Mouse (Mus musculus) gastrocnemius, postnatal 10 days (tissue): ENCODE measurements around the gene Ndufv2. TPM values are rescaled to one million over a fixed set of nuclear protein-coding genes. Genes with fewer than 3 reads are reported as not detected.
A peak's percentile ranks its signal among the peaks of the same experiment; 100 is the strongest.

Source experiments
- DNase-seq: peaks from one replicate; pipeline ENCODE4 v3.0.0; 2021; ENCODE audit warnings: mixed read lengths
- long read RNA-seq, 2 experiments: library from polyadenylated mRNA; stranded (forward); transcript quantifications; one replicate each; pipeline ENCODE4 v2.0.0; 2021
- total RNA-seq, 2 experiments: library from RNA; stranded (reverse); gene quantifications; 2 replicates each; pipeline ENCODE4 v1.2.3; 2021

Gene Ndufv2
- 100 to 1,000 TPM; 571 to 625 TPM for total RNA-seq
- long read RNA-seq, experiment 1, transcript Ndufv2-203 (8 exons, 1,697 nt): major isoform, 343 of 362 reads
- long read RNA-seq, experiment 1, partial matches to known transcripts: 5 of 362 reads
- long read RNA-seq, experiment 1, other reads (novel, unspliced or antisense): 14 of 362 reads
- long read RNA-seq, experiment 2, transcript Ndufv2-203 (8 exons, 1,697 nt): major isoform, 472 of 487 reads
- long read RNA-seq, experiment 2, partial matches to known transcripts: 5 of 487 reads
- long read RNA-seq, experiment 2, other reads (novel, unspliced or antisense): 10 of 487 reads

DNA sequence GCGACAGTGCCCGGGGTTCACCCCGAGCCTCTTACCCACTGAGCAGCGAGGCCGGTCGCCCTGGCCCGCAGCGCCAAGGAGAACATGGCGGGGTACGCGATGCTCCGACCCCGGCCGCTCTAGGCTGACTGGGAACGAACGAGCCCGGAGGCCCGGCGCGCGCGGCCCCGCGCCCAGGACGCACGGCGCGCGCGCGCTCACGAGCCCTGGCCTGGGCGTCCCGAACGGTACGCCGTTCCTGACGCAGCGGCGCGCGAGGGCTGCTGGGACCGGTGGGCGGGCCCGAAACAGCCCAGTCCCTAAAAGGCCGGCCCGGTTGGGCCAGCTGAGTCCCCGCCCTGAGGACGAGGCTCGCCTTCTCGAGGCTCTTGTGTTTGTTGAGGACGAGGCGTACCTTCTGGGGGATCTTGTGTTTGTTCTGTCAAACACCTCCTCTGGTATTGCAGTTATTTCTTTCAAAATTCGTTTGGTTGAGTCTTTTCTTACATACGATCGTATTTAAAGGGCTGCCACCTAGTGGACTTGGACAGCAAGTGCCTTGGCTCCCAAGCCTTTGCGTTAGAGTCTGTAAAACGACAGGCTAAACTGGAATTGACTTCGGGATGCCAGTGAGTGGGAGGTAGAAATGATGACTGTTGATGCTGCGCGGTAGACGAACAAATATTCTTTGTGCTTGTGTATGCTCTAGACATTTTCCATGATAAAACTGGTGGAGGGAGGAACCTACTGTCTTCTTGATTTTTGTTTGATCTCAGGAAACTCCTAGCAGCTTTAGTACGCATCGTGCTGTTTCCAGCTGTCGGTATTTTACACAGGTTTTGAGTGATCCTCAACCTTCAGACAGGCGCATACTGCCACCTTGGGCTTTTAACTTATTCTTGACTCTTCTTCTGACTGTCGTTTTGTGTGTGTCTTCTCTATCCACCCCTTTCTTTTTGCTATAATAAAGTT lies at the start of gene Ndufv2:
Gene Ndufv2, minus strand, starts transcription at position 180 of the 951 bp plus-strand sequence.
- DNase-seq: peak; percentile 93

DNA sequence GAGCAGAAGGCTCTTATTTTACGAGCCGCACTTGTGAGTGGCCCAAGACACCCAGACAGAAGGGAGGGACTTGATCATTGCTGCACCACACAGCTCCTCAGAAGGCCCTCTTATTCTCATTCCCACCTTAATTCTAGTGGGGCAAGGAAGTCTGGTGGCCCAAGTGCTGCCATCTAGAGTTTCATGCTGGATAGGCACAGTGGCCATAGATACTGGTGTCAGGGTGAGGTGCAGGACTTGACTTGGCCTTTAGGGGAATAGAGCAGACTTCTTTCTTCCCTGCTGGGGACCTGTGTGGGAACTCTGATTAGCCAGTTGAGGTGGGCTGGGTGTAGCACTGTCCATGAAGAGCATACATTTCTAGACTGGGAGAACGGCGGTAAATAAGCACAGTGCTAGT lies 29.9 kb upstream of the Ndufv2 start:
- DNase-seq: no peak

DNA sequence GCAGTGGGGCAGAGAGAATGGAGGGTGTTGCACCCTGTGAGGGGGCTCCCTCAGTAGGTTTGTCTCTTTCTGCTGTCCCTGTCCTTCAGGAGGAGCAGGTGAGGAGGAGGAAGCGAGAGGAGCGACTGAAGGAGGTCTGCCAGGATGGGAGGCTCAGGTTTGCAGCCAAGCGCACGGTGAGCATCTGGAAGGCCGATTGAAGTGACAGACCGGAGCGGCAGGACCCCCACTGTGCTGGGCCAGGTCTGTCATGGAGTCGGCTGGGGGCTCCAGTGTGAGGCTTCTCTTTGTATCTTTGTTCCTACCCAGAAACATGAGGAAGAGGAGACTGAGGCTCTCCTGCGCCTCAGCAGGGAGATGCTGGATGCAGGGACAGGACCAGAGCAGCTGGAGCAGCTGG lies 29.0 kb upstream of the Ndufv2 start:
- DNase-seq: no peak

DNA sequence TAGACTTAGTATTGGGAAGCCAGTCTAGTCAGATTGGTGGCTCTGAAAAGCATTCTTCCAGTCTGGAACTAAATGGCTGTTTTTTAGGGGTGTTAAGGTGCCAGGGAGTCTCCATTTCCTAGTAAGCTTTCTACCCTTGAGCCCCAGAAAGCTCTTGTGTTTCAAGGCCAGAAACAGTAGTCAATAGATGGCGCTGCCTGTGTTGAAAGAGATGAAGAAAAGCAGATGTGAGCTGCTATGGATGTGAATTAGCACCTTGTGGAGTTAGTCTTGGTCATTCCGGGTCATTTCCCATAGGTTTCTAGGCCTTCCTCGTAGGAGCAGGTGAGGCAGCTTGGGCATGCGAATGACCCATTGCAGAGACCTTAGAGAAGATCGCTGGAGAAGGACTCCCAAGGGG lies 23.9 kb upstream of the Ndufv2 start:
- DNase-seq: no peak

DNA sequence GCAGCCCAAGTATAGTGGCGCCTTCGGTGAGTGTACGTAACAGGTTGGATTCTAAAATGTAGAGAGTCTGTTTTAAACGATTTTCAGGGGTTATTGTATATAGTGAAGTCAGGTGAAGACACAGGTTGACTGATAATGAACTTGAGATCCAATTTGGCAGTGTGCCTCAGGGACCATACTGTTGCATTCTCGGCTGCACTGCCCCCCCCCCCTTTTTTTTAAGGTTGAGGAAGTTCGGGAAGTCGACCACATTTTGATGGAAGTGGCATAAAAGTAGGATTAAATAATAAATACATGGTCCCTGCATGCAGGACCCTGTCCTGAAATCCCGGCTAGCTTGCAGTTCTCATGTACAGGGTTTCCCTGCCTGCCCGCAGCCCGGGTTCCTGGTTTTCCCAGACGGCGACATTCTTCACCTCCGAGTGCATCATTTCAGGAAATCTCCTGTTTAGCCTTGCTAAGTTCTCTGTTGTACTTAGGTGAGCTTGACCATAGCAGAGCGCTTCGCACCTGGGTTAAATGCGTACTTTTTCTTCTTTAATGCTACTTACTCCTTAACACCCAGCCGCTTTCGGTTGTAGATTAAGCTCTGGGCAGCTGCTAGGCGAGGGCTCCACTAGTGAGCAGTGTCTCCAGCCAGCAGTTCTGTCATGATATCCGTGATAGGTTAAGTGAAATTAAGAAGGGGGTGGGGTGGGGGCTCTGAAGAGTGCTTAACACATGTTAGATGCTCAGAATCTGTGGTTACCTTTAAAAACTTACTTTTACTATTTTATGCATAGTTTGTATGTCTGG lies 22.7 kb upstream of the Ndufv2 start:
- DNase-seq: no peak

DNA sequence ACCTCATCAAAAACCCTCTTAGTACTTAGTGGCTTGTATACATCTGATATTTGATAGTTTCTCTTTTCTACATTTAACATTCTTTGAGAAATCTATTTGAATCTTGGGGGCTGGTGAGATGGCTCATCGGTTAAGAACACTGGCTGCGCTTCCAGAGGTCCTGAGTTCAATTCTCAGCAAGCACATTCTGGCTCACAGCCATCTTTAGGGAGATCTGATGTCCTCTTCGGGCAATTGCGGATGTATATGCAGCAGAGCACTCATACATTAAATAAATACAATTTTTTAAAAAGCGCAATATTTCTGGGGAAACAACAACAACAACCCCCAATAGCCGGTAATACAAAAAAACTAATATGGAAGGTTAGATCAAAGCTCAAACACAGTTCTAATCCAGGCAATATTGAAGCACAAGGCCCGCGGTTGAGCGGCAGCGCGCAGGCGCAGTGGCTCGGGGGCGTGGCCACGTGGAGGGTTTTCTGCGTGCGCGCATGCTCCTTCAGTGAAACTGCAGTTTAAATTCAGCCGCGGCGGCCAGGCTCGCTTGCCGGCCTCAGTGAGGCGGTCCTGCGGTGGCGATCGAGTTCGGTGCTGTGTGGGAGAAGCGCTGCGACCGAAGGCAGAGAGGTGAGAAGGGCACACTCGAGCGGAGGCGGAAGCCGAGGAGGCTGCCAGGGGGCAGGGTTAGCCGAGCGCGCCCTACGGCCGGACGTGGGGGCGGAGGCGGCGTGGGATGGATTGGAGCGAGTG lies 21.9 kb upstream of the Ndufv2 start, which contains the start of gene Ddx11:
Gene Ddx11, plus strand, starts transcription at position 455 of the 750 bp plus-strand sequence.
- DNase-seq: peak; percentile 99

DNA sequence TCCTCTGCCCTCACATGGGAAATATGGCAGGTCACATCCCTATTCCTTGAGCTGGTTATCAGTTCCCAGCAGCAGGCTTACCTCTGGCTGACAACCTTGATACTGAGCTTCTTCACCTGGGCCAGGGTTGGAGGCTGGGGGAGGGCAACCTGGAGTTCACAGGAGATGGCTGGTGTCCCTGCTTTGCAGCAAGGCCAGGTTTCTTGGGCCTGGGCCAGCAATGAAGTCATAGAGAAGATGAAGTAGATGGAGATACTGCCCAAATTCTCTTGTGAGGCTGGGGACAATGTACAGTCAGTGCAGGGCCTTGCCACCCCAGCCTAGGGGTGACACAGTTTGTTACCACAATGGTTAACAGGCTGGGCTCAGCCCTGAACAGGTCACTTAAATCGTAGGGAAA lies 19.3 kb upstream of the Ndufv2 start:
- DNase-seq: no peak

DNA sequence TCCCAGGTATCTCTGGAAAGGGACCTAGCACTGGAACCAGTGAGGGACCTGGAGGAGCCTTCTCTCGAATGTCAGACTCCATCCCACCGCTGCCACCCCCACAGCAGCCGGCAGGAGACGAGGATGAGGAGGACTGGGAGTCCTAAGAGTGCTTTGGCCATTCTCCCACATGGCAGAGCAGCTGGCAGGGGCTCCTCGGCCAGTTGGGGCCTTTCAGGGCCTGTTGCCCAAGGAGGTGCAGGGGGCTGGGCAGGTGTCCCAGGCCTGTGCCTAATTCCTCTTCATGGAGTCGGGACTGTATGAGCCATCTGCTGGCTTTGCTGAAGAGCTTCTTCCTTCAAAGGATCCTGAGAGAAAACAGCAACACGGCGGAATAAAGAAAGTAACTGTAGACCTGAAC lies 17.6 kb upstream of the Ndufv2 start:
- DNase-seq: no peak

DNA sequence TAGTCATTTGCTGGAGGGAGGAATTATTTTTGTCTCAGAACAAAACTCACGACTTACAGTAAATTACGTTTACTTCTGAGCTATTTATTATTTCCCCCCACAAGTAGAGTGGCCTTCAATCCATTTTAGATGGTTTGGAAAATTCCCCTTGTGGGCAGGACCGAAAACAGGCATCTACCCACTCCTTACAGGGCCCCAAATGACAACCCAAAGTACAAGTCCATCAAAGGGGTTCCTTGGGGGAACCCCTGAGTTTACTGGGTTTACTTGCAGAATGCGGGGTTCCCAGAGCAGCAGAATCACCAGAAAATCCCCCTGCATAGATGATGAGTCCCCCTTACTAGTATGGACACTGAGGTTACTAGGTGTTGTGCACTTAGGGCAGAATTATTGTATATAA lies 10.8 kb upstream of the Ndufv2 start:
- DNase-seq: no peak

DNA sequence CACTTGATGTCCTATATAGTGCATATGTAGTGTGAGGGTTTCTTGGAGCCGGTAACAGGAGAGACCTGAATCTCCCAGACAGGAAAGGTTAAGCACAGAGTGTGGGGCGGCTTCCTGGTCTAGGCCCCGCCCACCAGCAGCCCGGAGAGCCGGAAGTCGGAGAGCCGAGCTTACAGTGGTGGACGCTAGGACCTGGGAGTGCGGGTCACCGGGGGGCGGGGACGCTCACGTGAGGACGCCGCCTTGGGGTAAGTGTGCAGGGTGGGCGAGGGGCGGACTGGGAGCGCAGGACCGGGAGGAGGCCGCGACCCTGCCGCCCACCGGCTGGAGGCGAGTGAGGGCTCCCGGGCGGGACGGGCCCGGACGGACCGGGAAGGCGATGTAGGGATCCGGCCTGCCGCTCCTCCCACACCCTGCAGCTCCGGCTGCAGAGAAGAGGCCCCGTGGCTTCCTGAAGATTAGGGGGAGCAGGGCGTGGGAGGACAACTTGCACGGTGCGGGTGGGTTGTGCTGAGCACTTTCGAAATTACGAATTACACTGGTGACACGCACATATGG lies 10.1 kb upstream of the Ndufv2 start, which contains the start of gene Washc1:
Gene Washc1, plus strand, starts transcription at position 144 of the 558 bp plus-strand sequence.
- peak; percentile 88 for DNase-seq

DNA sequence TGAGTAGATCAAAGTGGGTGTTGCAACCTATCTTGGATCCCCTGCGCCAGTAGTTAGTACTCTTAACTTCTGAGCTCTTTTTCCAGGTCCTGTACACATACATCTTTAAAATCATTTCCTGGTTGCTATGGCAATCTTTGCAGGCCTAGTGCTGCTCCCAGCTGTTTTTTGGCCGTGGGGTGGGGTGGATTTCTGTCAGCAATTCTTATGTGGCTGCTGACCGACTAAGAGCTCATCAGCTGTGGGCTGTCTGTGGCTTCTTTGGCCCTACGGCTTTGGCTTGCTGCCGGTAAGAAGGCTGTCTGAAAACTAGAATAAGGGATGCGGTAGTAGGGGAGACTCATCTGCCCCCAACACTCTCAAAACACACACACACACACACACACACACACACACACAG lies 9.4 kb upstream of the Ndufv2 start:
- no peak for DNase-seq

DNA sequence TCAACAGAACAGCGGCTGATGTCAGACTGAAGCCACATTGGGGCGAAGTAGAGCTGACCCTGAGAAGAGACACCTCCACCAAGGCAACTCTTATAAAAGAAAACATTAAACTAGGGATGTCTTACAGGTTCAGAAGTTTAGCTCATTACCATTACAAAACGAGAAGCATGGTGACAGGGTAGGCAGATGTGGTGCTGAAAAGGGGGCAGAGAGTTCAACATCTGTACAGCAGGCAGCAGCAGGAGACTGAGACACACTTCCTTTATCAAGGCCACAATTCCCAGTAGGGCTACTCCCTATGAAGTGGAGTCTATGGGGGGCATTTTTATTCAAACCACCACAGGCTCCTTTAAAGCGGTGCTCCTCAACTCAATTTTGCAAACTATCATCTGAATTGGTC lies 6.8 kb upstream of the Ndufv2 start:
- DNase-seq: no peak

DNA sequence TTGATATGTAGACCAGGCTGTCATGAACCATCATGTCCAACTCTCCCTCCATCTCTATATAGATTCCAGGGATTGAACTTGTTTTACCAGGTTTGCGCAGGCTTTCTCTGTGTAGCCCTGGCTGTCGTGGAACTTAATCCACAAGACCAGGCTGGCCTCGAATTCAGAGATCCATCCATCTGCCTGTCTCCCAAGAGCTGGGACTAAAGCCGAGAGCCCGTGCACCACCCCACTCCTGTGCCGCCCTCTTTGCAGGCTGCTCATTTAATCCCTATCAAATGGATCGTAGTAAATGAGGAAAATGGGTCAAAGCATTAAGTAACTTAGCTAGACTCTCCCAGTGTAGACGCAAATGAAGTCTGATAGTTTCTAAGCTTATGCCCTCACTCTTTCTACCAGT lies 6.1 kb upstream of the Ndufv2 start:
- no peak for DNase-seq

DNA sequence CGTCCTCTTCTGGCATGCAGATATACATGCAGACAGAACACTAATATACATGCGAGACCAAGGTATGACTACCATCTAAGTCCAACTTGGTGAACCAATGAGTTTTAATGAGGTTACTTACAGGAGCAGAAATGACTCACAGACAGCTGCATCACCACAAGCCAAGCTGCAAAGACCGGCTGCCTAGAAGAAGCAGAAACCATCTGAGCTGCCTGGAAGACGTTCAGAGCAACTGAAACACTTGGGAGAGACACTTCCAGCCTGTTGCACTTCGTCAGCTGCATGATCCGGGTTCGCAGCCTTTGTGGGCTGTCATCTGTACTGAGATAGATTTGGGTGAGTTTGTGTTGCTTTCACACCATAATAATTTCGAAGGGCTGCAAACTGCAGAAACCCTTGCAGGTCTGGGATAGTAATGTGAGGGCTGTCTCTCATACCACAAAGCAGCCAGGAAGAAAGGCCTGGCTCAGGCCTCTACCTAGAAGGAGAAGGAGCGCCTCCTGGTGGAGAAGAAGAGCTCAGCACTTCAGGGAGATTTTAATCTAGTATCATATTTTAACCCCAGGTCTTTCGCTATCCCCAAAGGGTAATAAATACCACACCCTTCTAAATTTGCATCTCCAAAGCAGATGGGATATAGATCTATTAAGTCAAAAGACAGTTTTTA lies 5.4 kb upstream of the Ndufv2 start:
- DNase-seq: peak; percentile 64

DNA sequence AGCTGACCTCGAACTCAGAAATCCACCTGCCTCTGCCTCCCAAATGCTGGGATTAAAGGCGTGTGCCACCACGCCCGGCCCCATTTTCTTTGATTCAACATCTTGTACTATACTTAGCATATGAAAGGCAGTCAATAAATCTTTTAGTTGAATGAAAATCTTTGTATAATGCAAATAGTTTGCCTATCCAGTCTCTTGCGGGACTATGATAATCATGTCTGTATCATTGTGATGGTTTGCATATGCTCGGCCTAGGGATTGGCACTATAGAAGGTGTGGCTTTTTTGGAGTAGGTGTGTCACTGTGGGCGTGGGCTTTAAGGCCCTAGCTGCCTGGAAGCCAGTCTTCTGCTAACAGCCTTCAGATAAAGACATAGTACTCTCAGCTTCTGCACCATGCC lies 2.7 kb upstream of the Ndufv2 start:
- no peak for DNase-seq

DNA sequence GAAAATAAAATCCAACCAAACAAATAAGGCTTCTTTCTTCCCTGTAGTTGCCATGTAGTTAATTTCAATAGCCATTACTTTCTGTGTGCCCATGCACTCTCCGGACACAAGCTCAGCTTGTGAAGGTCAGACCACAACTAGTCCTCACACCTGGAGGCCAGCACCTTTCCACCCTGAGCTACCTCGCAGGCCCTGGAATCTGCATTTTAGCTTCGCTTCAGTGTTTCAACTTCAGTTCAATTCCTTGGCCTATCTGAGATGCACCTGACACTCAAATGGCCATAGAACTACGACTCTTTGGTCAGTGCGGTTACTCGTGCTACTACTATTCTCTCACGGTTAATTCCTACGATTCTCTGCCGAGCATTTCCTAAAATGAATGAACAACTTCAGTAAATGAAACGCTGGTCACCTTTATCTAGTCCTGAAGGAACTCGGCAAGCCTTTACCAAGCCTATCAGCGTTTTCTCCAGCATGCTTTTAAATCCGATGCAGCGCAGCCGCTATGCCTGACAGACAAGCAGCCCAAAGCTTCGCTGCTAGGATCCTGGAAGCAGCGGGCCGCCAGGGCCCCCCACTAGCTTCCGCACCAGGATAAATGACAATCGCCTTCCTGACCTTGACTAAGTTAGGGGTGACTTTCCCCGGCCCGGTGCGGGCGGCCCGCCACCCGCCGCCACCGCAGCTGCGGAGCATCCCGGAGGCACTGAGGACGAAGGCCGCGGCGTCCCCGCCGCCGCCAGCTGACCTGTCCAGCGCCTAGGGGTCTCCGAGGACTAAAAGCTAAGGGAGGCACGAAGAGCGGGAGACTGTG lies 586 bp downstream of the Ndufv2 start:
- no peak for DNase-seq

DNA sequence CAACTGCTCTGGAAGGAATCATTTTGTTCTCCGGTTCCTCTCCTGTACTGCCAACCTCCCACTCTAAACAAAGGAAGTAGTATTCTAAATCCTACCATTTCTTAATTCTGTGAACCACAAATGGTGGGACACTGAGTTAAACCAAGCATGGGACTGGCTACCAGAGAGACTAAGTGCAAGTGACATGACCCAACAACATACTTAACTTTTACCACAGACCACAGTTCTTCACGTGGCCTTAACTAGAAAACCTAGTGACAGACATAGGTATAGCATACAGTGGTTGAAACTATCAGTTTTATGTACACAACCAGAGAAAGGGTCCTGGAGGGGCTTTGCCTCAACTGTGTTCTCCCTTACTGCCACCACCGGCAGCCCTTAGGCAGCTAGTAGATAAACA lies 8.7 kb downstream of the Ndufv2 start:
- no peak for DNase-seq

DNA sequence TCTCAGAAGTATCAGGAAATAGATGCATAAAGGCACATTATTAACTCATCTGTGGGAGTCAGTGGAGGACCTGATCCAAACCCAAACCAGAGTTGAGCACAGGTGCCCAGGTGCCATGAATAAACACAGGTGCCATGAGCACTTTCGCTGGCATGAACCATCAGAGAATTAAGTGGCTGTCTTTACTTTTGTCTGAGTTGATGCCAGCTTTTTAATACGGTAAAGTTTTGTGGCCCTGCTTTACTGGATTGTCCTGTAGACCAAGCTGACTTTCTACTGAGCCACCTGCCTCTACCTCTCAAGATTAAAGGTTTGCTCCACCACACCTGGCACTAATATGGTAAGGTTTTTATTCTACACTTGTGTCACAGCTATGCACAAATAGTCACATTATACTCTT lies 9.3 kb downstream of the Ndufv2 start:
- no peak for DNase-seq

DNA sequence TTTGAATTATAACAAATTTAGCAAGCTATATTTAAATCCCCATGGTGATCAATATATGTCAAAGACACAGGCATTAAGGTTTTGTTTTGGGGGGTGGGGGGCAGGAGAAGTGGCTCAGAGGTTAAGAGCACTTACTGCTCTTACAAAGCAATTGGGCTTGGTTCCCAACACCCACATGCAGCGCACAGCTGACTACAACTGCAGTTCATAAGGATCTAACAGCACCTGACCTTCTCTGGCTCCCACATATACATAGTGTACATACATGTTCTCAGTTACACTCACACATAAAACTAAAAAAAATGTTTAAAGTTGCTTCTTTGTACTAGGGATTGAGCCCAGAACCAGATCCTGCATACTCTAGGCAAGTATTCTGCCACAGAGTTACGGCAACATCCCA lies 10.0 kb downstream of the Ndufv2 start:
- no peak for DNase-seq

DNA sequence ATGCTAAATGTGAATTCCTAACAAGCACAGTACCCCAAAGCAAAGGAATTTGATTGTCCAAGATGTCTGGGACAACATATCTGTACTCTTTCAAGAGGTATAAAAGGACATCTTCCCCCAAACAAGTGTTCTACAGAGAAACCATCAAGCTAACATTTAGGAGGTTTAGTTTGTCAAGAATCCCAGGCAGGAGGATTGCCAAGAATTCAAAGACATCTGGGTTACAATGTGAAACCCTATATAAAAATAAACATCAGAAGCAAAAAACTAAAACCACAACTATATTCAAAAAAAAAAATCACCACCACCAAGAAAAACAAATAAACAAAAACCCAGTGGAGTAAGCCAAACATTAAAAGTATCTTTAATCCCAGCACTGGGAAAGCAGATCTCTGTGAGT lies 11.1 kb downstream of the Ndufv2 start:
- DNase-seq: no peak
